Mouse (Mus musculus) midbrain, embryonic 15.5 days (tissue): Measurements from ENCODE around the gene Bach2. TPM values are rescaled to one million over a fixed set of nuclear protein-coding genes. Genes with fewer than 3 reads are reported as not detected.

Source experiments
- ATAC-seq: fragments of 200-750 bp; cut with Nextera tagmentation; replicated peaks from 2 replicates; pipeline ENCODE4 v1.8.0; 2017; ENCODE audit warnings: moderate TSS enrichment
- H3K27ac ChIP-seq: fragments of 300-500 bp; sonication (generic); 2 replicates; pipeline ENCODE4 v1.5.1; 2015; ENCODE audit warnings: mild to moderate bottlenecking, inconsistent platforms
- H3K27me3 ChIP-seq: fragments of 300-500 bp; sonication (generic); replicated peaks from 2 replicates; pipeline ENCODE4 v1.6.1; 2015; ENCODE audit warnings: inconsistent platforms
- H3K36me3 ChIP-seq: fragments of 300-500 bp; sonication (generic); replicated peaks from 2 replicates; pipeline ENCODE4 v1.6.1; 2015; ENCODE audit warnings: inconsistent platforms
- H3K4me1 ChIP-seq: fragments of 300-500 bp; sonication (generic); 2 replicates; pipeline ENCODE4 v1.6.1; 2015; ENCODE audit warnings: inconsistent platforms
- H3K4me2 ChIP-seq: fragments of 300-500 bp; sonication (generic); 2 replicates; pipeline ENCODE4 v1.6.1; 2015; ENCODE audit warnings: inconsistent platforms, mild to moderate bottlenecking, moderate library complexity
- H3K4me3 ChIP-seq: fragments of 300-500 bp; sonication (generic); 2 replicates; pipeline ENCODE4 v1.5.1; 2015; ENCODE audit warnings: mild to moderate bottlenecking, inconsistent platforms
- H3K9ac ChIP-seq: fragments of 300-500 bp; sonication (generic); 2 replicates; pipeline ENCODE4 v1.6.1; 2015; ENCODE audit warnings: mild to moderate bottlenecking, inconsistent platforms
- H3K9me3 ChIP-seq: fragments of 300-500 bp; sonication (generic); 2 replicates; pipeline ENCODE4 v1.6.1; 2016; ENCODE audit warnings: inconsistent platforms
- WGBS: fragments of 180-500 bp; shearing (Covaris S2); methylation state at CpG from one replicate; pipeline ENCODE4 v1.1.7; 2015; ENCODE audit warnings: mixed read lengths; 5-methylcytosine and 5-hydroxymethylcytosine counted together
- polyA plus RNA-seq: library from polyadenylated mRNA; unstranded; fragments of >200 nt; fragmentation: Nextera tagmentation; extraction: Ambion mirVana; gene quantifications from 2 replicates; pipeline ENCODE4 v1.2.1, GENCODE M21; 2015

Bach2 gene
- polyA plus RNA-seq, 1 experiment from 2014 or later: 22.3 TPM

DNA sequence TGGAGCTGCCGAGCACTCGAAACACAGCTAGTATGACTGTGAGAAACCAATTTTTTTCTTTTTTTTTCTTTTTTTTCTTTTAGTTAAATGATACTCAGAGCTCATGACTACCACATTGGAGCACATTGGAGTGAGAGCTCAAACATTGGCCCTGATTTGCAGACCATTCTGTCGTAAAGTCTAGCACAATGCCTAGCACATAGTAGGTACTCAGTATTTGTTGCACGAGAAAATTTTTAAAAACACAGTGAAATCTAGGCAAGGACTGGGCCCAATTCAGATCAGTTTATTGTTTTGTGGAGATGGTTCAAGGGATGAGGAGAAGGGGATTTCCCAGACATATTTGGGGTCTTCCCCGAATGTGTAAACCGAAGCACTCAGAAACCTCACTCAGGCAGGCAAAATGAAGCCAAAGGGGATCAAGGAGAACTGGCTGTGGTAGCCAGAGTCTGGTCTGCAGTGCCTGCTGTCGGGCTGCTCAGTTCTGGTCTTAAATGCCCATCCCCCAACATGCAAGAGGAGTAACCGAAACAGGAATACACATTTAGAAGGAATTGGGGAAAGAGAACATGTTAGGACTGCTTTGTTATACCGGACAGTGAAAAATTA, 287.7 kb downstream of the Bach2 start:
- H3K27ac ChIP-seq: no peak overlapping the region
- H3K9me3 ChIP-seq: no peaks in the 10 kb centered on the region
- H3K4me3 ChIP-seq: no peak overlapping the region
- H3K36me3 ChIP-seq: no peaks in the 10 kb centered on the region
- H3K27me3 ChIP-seq: no peaks in the 10 kb centered on the region
- no peak for ATAC-seq
- H3K9ac ChIP-seq: no peak overlapping the region
- 63% methylated on average over 9 of the region's 9 CpGs for WGBS
- no peak overlapping the region for H3K4me2 ChIP-seq
- peaks cover 35% of the 10 kb centered on the region for H3K4me1 ChIP-seq

DNA sequence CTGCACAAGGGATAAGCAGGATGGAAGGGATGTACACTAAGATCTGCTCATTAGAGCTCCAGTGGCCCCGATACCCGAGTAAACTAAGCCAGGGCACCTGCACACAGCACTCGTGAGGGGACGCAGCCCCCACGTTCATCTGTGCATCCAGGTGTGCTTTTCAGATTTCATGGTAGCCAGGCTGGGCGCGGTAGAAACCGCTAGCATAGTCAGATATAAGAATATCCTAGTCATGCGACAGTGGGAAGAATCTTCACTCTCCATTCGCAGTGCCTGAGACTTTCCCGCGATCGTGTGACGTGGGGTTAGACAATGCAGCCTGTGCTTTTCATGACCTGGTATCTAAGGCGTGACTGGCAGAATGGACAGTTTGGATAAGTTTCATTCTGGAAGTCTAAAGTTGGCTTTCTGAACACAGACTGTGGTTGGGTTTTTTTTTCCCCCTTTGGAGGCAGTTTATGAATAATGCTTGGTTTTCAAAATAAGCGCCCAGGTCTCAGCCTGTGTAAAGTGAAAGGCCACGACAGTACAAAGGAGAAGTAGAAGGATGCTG, 290.9 kb downstream of the Bach2 start:
- Histone ChIP-seq H3K27ac (peak overlapping the region; percentile 75), H3K4me2 (no peak overlapping the region)

DNA sequence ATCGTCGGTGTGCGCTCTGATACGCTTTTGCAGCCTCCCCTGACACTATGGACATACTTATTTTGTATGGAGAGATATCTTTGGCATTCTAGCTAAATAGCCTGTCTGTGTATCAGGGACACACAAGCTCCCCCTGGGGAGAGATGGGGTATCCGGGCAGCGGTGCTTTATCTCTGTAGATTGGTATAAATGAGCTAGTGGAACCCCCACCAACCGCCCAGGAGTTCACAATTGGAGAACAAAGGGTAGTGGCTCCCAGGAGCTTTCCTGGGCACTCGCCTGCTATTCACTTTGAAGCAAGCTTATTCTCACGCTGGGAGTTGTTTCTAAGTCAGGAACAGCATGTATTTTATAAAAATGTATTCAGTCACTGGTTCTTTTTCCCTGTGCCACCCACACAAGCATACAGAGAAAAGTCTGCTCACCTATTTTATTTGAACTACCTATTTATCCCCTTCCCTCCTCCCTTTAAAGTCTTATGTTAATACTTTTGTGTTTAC, 291.9 kb downstream of the Bach2 start:
- Histone ChIP-seq H3K27ac (peak overlapping the region; percentile 75), H3K36me3 (no peaks in the 10 kb centered on the region), H3K9me3 (no peaks in the 10 kb centered on the region), H3K4me3 (peak overlapping the region; percentile 16), H3K27me3 (no peaks in the 10 kb centered on the region), H3K9ac (peak overlapping the region; percentile 11; the same call in 1 of the 2 replicates), H3K4me1 (peaks cover 64% of the 10 kb centered on the region), H3K4me2 (peak overlapping the region; percentile 51)
- peak; percentile 11; the same call in 1 of the 2 replicates for ATAC-seq
- 14% methylated on average over 9 of the region's 9 CpGs for WGBS

More for the DNA sequence above, 290.9 kb downstream of the Bach2 start:
- no peaks in the 10 kb centered on the region for H3K9me3 ChIP-seq
- WGBS: 62% methylated on average over 17 of the region's 17 CpGs
- H3K9ac ChIP-seq: no peak overlapping the region
- ATAC-seq: no peak
- no peak overlapping the region for H3K4me3 ChIP-seq
- H3K36me3 ChIP-seq: no peaks in the 10 kb centered on the region
- no peaks in the 10 kb centered on the region for H3K27me3 ChIP-seq
- H3K4me1 ChIP-seq: peaks cover 64% of the 10 kb centered on the region

DNA sequence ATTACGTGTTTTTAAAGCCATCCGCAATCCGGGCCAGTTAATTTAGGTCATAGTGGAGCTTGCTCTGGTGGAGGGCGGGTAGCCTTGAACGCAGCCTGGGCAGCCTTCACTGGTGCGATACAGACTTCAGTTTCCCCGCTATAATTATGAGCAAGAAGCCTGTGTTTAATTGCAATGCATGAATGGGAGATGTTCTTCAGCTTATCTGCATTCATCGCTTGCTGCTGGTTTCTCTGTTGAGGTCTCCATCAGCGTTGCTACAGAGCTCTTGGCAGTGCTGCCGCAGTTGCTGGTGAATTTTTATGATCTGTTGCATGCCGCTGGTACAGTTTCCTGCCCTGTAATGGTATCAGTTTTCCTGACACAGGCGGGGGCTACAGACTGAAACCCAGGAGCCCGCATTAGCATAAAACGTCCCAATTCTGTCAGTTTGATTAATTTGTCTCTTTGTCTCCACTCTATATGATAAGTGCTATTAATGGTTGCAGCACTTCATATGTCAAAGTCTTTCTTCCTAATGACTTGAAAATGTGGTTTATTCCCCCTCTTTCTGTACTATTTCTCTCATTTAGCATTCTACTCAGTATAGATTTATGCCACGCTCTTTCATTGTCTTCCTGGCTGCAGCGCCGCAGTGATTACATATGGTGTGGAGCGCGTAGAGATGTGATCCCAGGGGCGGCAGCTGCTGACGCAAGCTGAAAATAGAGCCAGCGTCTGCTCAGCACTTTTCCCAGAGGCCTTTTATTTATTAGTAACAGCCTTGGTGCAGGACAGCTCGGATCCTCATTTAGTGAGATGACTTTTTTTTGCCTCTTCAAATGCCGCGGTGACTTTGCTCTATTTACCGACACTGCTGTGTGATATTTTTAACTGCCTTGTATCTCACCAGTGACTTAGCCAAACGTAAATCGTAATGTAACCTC, 292.6 kb downstream of the Bach2 start:
- Histone ChIP-seq H3K4me1 (peaks cover 65% of the 10 kb centered on the region), H3K27ac (peak overlapping the region; percentile 75), H3K4me2 (peak overlapping the region; percentile 51), H3K9me3 (no peaks in the 10 kb centered on the region), H3K9ac (peak overlapping the region; percentile 11), H3K36me3 (no peaks in the 10 kb centered on the region), H3K27me3 (no peaks in the 10 kb centered on the region), H3K4me3 (peak overlapping the region; percentile 16)
- WGBS: 8% methylated on average over 28 of the region's 28 CpGs
- peak; percentile 85 for ATAC-seq

DNA sequence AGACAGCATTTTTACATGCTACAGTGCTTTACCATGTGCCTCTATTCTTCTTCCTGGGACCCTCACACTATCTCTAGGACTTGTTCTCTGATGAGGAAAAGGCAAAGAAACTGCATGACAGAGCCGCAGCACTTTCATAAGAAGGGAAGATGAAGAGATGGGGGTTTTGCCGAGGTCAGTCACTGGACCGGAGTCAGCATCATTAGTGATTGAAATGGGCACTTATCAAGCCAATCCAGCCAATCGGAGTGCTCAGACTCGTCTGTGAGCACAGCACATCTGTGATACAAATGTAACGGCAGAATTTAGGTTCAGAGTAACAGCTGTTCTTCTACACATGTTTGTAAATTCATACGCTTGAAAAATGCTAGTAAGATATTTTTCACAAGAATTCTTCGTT, 293.5 kb downstream of the Bach2 start:
- peak overlapping the region; percentile 75 for H3K27ac ChIP-seq
- H3K27me3 ChIP-seq: no peaks in the 10 kb centered on the region
- peak overlapping the region; percentile 11; the same call in 1 of the 2 replicates for H3K9ac ChIP-seq
- H3K4me3 ChIP-seq: 0 out of 2 replicates have a peak overlapping the region, but pooled peaks have one; percentile 16
- no peaks in the 10 kb centered on the region for H3K9me3 ChIP-seq
- no peak for ATAC-seq
- WGBS: 34% methylated on average over 8 of the region's 8 CpGs
- peaks cover 68% of the 10 kb centered on the region for H3K4me1 ChIP-seq
- H3K36me3 ChIP-seq: no peaks in the 10 kb centered on the region
- peak overlapping the region; percentile 51 for H3K4me2 ChIP-seq

DNA sequence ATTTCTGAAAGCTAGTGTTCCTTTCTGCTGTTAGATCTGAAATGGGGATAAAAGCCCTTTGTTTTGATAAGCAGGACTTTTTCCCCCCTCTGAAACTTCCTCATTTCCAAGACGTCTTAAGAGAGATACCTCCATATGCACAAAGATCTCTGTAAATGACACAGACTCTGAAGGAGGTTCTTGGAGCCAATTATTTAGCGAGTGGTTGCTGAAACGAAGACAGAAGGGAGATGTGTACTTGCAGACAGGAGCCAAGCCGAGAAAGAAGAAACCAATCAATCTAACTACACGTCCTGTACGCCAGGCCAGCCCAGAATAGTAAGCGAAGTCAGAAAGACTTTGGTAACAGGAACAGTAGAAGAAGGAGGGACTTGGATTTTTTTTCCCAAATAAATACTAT, 295.1 kb downstream of the Bach2 start:
- Histone ChIP-seq H3K4me3 (no peak overlapping the region), H3K36me3 (no peaks in the 10 kb centered on the region), H3K4me2 (no peak overlapping the region), H3K27ac (0 out of 2 replicates have a peak overlapping the region, but pooled peaks have one; percentile 24), H3K9me3 (no peaks in the 10 kb centered on the region), H3K9ac (no peak overlapping the region), H3K27me3 (no peaks in the 10 kb centered on the region), H3K4me1 (peaks cover 79% of the 10 kb centered on the region)
- 64% methylated on average over 7 of the region's 7 CpGs for WGBS
- ATAC-seq: no peak

DNA sequence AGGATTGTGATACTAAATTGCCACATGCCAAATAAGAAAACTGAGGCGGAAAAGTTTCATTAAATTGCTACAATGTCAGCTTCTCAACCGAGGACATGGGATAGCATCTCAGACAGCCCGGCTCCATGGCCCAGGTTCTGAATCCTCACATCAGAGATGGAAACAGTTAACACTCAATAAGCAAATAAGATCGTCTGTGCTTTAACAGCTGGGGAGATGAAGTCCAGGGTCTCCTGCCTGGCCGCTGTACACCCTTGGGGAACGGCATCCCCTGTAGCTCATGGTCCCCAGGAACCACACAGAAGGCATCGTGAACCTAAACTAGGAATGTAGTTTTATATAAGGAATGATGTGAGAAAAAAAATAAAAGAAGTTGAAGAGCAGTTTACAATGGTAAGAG, 297.0 kb downstream of the Bach2 start:
- H3K27ac ChIP-seq: no peak overlapping the region
- no peaks in the 10 kb centered on the region for H3K27me3 ChIP-seq
- no peaks in the 10 kb centered on the region for H3K9me3 ChIP-seq
- ATAC-seq: no peak
- no peak overlapping the region for H3K9ac ChIP-seq
- WGBS: 88% methylated on average over 7 of the region's 7 CpGs
- H3K4me2 ChIP-seq: no peak overlapping the region
- H3K4me1 ChIP-seq: peaks cover 64% of the 10 kb centered on the region
- H3K36me3 ChIP-seq: no peaks in the 10 kb centered on the region
- no peak overlapping the region for H3K4me3 ChIP-seq

DNA sequence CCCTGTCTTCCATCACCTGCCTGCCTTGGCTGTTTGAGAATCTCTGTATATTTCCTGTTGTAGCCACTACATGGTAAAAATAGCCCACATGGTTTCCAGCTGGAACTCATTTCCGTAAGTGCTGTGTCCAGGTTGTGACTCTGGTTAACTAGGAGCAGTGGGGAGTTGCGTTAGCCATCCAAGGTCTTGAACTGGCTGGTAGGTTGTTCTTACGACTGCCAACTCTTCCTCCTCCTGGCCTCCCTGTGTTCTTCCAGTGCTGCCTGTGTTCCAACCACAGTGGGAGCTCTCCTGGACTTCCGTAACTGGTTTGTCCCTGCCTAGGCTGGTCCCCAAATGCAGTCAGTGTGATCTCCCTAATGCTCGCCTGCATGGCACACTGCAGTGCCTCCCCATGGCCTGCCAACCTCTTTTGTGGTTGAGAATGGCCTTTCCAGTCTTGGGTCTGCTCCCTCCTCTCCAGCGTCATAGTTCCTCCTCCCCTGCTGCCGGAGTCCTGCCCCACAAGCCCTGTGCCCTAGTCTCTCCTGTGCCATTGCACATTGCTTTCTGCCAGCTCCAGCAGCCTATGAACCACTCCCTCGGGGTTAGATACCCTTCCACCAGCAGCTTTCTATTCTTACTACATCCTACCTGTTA, 298.4 kb downstream of the Bach2 start:
- Histone ChIP-seq H3K9ac (no peak overlapping the region), H3K4me1 (peaks cover 50% of the 10 kb centered on the region), H3K27me3 (no peaks in the 10 kb centered on the region), H3K4me3 (no peak overlapping the region), H3K27ac (no peak overlapping the region), H3K4me2 (no peak overlapping the region), H3K36me3 (no peaks in the 10 kb centered on the region), H3K9me3 (no peaks in the 10 kb centered on the region)
- 73% methylated on average over 8 of the region's 8 CpGs for WGBS
- no peak for ATAC-seq

DNA sequence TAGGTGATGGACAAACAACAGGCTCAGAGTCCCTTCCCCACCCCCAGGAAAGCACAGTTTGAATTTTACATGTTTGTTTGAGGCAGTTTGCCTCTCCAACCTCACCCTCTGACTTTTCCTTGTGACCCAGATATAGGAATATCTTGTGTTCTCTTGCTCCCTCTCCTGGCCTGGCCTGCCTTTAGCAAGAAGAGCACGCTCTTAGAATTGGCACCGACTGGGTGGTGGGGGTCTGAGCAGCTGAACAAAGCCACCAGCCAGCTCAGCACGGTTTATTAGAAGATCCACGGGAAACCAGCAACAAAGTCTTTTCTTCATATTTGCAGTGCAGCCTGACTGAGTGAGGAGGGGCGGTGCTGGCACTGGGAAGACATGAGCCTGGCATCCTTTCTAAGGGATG, 299.5 kb downstream of the Bach2 start:
- no peak overlapping the region for H3K9ac ChIP-seq
- H3K4me2 ChIP-seq: no peak overlapping the region
- WGBS: 8% methylated on average over 5 of the region's 5 CpGs
- no peak overlapping the region for H3K4me3 ChIP-seq
- no peaks in the 10 kb centered on the region for H3K9me3 ChIP-seq
- peak overlapping the region; percentile 57 for H3K27ac ChIP-seq
- H3K27me3 ChIP-seq: no peaks in the 10 kb centered on the region
- no peaks in the 10 kb centered on the region for H3K36me3 ChIP-seq
- ATAC-seq: peak; percentile 92
- peaks cover 39% of the 10 kb centered on the region for H3K4me1 ChIP-seq

DNA sequence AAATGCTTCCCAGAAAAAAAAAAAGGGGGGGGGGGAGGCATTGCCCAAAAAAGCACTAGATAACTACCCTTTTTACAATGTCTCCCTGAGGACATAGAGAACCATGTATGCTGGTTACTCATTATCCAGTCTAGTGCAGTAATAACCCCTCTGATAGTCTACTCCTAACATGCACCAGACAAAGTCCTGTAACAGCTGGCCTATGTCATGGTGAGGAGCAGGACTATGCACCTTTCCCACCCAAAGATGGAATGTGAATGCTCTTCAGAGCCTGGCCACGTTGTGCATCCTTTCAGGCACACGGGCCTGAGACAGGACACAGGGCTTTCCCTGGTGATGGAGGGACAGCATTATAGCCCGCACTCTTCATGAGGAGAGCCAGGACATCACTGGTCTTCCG, 299.9 kb downstream of the Bach2 start:
- Histone ChIP-seq H3K9me3 (no peaks in the 10 kb centered on the region), H3K27me3 (no peaks in the 10 kb centered on the region), H3K4me1 (peaks cover 35% of the 10 kb centered on the region), H3K9ac (no peak overlapping the region), H3K36me3 (no peaks in the 10 kb centered on the region), H3K4me2 (no peak overlapping the region), H3K4me3 (no peak overlapping the region), H3K27ac (peak overlapping the region; percentile 57)
- ATAC-seq: peak; percentile 53
- 73% methylated on average over 4 of the region's 4 CpGs for WGBS

DNA sequence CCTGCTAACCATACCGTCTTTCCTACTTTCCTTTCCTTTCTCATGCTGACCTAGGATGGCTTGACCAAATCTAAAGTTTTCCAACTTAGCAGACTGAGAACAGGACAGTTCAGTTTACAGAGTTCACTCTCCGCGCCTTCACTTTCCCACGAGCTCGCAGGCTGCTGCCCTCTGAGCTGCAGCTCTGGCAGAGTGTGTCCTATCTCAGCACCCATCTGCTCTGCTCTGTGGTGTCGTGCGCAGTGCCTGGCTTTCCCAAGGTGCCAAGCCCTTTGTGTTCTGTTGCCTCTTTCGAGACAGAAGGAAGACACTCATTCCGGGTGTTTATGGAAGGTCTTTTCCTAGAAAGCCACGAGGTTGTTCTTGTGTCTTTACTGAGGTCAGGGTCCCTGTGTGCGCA, 300.4 kb downstream of the Bach2 start:
- H3K9me3 ChIP-seq: no peaks in the 10 kb centered on the region
- no peak overlapping the region for H3K4me3 ChIP-seq
- WGBS: 87% methylated on average over 11 of the region's 11 CpGs
- no peaks in the 10 kb centered on the region for H3K27me3 ChIP-seq
- H3K4me1 ChIP-seq: peaks cover 30% of the 10 kb centered on the region
- H3K36me3 ChIP-seq: no peaks in the 10 kb centered on the region
- ATAC-seq: no peak
- H3K27ac ChIP-seq: no peak overlapping the region
- no peak overlapping the region for H3K4me2 ChIP-seq
- no peak overlapping the region for H3K9ac ChIP-seq
